Mouse (Mus musculus) embryo, embryonic 11.5 days (tissue): ENCODE measurements at regions not wholly inside any gene's neighbourhood (a gene's known extent, or its start where the extent isn't known, plus 50 kb on each side); places are given as distances from the start of the nearest gene placed in this dataset.

Experiments used
- DNase-seq: peaks from one replicate; pipeline ENCODE4 v3.0.0-alpha.2; 2012; ENCODE audit warnings: low read depth, low spot score

DNA sequence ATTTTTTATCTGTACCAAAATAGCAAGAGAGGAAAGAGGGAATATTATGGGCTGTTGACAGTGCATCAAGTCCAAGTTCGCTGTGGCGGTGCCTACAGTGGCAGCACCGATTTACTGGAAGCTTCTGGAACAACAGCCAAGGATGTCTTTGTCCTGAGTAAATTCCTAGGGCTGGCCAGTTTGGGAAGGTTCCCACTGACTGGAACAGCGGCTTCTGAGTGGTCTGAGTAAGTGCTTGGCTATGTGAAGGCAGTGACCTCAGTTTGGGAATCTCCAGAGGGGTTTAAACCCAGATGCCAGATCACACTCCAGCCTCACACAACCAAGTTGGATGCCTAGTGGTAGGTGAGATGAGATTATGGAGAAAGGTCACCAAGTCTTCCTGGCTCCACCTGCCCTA is 84.4 kb upstream of the Slc7a14 start:
- DNase-seq, result no peak

DNA sequence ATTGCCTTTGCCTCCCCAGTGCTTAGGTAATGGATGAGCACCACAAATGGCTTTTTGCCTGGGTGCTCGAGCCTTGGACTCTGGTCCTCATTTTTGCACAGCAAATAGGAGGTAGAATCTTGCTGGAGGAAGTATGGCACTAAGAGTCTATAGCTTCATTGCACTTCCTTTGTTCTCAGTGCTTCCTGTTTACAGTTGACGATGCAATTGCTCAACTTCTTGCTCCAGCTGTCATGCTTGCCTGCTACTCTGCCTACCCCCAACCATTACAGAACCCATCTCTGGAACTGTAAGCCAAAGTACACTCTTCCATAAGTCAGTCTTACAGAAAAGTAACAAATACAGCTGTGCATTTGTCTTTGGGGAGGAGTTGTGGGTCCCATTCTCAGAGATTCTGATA is 79.8 kb upstream of the Slc7a14 start:
- no peak for DNase-seq

DNA sequence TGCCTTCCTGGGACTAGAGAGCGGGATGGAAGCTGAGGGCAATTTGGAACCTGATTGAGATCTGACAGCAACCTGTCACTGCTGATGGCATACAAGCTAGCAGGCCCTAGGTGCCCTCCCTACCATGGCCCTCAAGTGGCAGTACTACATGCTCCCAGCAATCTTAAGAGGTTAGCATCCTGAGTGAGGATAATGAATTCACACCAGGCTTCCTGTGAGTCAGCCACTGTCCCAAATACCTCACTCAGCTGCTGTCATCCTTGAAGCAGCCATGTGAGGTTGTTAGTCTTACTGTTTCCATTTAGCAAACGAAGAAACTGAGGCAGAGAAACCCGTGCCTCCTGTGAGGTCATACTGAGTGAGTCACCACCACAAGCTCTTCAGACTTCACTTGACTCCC is 65.5 kb upstream of the Slc7a14 start:
- no peak for DNase-seq

DNA sequence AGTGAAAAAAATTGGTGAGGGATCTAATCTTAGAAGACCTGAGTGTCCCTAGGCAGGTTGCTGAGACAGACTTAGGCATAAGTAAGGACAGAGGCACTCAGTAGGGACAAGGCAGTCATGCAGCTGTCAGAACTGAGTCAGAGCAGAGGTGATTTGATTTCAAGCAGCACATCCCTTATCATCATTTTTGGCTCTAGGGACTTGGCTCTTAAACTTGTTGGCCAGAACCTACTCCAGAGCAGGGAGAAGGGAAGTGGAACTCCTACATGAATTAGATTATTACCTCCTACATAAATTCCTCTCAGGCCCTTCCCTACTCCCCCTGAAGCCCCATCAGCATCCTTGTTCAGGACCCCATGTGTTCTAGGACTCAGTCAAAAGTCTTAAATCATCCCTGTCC is 63.9 kb upstream of the Slc7a14 start:
- DNase-seq, result no peak

DNA sequence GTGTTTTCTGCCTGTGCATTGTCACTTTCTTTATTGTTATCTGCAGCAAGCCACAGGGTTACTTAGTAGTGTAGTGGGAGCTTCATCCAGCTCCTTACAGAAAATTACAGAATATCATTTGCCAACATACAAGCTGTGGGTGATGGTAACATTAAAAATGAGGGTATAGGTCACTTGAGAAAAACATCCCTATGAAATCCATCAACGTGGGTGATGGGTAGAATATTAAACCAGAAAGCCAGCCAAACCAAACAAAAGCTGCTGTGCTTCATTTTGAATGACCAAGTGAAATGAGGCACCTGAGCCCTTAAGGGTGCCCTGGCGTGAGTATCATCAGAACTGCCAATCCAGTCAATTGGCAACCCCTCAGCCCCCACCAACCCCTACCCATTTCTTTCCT is 58.1 kb upstream of the Slc7a14 start:
- no peak for DNase-seq
